Mouse (Mus musculus) stomach, postnatal 0 days (tissue): ENCODE measurements around the gene Fbxl18. TPM values are rescaled to one million over a fixed set of nuclear protein-coding genes. Genes with fewer than 3 reads are reported as not detected.

Experiments used
- ATAC-seq: fragments of 200-750 bp; cut with Nextera tagmentation; 2 replicates; pipeline ENCODE4 v1.8.0; 2017; ENCODE audit not compliant: low FRiP score, low TSS enrichment
- DNase-seq: peaks from one replicate; pipeline ENCODE4 v3.0.0-alpha.2; 2016; ENCODE audit warnings: low spot score
- H3K27ac ChIP-seq: fragments of 300-500 bp; sonication (generic); replicated peaks from 2 replicates; pipeline ENCODE4 v1.5.1; 2014; ENCODE audit warnings: mild to moderate bottlenecking, control low read depth
- H3K27me3 ChIP-seq: fragments of 300-500 bp; sonication (generic); 2 replicates; pipeline ENCODE4 v1.6.1; 2014; ENCODE audit warnings: low read length; ENCODE audit not compliant: control insufficient read depth, insufficient read depth
- H3K36me3 ChIP-seq: fragments of 300-500 bp; sonication (generic); 2 replicates; pipeline ENCODE4 v1.6.1; 2014; ENCODE audit warnings: low read length, mixed read lengths; ENCODE audit not compliant: control insufficient read depth, insufficient read depth
- H3K4me1 ChIP-seq: fragments of 300-500 bp; sonication (generic); replicated peaks from 2 replicates; pipeline ENCODE4 v1.6.1; 2014; ENCODE audit warnings: antibody characterized with exemption; ENCODE audit not compliant: control insufficient read depth, insufficient read depth
- H3K4me2 ChIP-seq: fragments of 300-500 bp; sonication (generic); replicated peaks from 2 replicates; pipeline ENCODE4 v1.6.1; 2014; ENCODE audit warnings: low read depth, mild to moderate bottlenecking, control low read depth, moderate library complexity
- H3K4me3 ChIP-seq: fragments of 300-500 bp; sonication (generic); 2 replicates; pipeline ENCODE4 v1.5.1; 2014; ENCODE audit warnings: low read depth, low read length, control low read depth
- H3K9ac ChIP-seq: fragments of 300-500 bp; sonication (generic); 2 replicates; pipeline ENCODE4 v1.6.1; 2014; ENCODE audit warnings: mild to moderate bottlenecking, low read length, control low read depth, mixed read lengths
- H3K9me3 ChIP-seq: fragments of 300-500 bp; sonication (generic); 2 replicates; pipeline ENCODE4 v1.6.1; 2016; ENCODE audit warnings: low read length; ENCODE audit not compliant: control insufficient read depth
- CTCF ChIP-seq: IDR thresholded peaks from 2 replicates; pipeline ENCODE4 v1.5.1; 2016; ENCODE audit warnings: antibody characterized with exemption, low read depth, mild to moderate bottlenecking, moderate library complexity
- EP300 ChIP-seq: optimal IDR thresholded peaks from 2 replicates; pipeline ENCODE3; 2016; ENCODE audit warnings: antibody characterized with exemption
- WGBS: fragments of 180-500 bp; shearing (Covaris S2); extraction: QIAGEN DNeasy Blood & Tissue Kit; methylation state at CpG from one replicate; pipeline ENCODE4 v1.1.7; 2014; 5-methylcytosine and 5-hydroxymethylcytosine counted together
- polyA plus RNA-seq: library from polyadenylated mRNA; unstranded; fragments of >200 nt; fragmentation: Nextera tagmentation; extraction: Ambion mirVana; gene quantifications from 2 replicates; pipeline ENCODE4 v1.2.1, GENCODE M21; 2015

Fbxl18 gene
- polyA plus RNA-seq, 1 experiment from 2014 or later = 5.3 TPM

DNA sequence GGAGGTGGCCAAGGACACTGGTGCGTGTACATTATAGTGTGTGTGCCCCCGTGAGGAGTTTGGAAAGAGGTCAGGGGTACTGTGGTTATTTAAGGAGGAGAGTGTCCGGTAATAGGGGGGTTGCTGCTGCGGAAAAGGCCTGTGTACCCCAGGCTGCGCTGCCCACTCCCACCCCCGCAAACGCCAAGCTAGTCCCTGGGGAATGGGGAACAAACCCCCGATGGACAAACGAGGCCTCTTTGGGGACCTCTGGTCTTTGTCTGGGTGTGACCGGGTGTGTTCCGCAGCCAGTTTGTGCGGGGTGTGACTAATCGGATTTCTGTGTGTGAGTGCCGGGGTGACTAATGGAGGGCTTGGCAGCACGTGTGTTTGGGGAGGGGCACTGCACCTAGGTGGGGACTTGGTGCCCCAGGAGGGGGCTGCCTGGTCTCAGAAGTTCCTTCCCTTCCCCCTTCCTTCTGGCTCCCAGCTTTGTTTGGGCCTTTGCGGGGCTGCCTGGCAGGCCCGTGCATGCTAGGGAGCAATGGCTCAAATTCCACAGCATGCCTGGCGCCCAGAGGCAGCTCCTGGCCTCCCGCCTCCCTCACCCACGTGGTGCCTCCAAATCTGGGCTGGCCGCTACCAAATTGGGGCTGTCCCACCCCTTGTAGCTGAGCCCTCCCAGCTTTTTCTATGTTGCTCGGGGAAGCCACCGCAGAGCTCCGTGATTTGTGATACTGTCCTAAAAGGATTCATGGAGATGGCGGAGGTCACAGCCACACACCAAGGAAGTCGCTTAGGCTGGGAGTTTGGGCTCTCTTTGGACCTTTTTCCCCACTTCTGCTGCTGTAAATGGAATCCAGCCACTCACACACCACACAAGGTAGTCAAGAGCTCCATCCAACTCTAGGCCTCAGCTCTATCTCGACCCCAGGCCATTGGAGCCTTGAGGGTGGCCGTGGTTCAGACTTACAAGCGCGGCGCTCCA, 71.8 kb downstream of the Fbxl18 start:
- 6% methylated on average over 31 of the region's 31 CpGs for WGBS
- peak; percentile 88 for DNase-seq
- Histone ChIP-seq H3K4me3 (peak overlapping the region; percentile 61), H3K9ac (peak overlapping the region; percentile 96), H3K4me2 (peak overlapping the region; percentile 93), H3K27ac (peak overlapping the region; percentile 98), H3K27me3 (no peaks in the 10 kb centered on the region), H3K9me3 (no peaks in the 10 kb centered on the region), H3K4me1 (peaks cover 3% of the 10 kb centered on the region; the same call in 1 of the 2 replicates), H3K36me3 (no peaks in the 10 kb centered on the region)
- TF ChIP-seq CTCF = no peak; the same call in 1 of the 2 replicates
- TF ChIP-seq EP300 = peak; percentile 79
- ATAC-seq = peak; percentile 66

DNA sequence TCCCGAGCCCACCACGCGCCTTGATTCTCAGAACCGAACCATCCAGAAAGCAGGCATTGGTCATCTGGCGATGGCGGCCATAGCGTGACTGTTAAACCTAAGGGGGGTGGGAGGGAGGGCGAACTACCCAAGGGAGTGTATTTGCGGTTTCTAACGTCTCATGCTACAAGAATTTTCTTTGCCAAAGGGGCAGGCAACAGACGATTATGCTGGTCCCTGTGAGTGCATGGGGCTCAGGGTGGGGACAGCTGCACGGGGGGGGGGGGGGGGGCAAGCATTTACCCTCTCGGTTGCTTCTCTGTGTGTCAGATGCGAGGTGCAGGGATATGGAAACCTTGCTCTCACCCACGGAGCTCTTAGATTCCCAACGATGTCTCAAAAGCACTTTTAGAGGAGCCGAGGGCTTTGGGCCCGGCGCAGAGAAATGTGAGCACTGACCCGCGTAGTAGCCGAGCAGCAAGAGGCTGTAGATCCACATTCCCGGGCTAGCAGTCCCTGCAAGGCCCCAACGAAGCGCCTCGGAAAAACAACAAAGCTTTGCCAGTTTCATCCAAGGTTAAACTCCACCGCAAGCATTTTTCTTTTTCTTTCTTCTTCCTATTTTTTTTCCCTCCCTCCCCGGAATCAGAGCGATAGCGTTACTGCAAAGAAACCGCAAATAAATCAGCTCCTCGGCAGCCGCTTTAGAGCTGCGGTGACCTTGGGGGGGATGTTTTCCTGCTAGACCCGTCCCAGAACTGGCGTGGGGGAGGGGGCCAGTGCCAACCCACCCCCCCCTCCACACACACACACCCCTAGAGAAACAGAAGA, 72.7 kb downstream of the Fbxl18 start:
- 1% methylated on average over 36 of the region's 36 CpGs for WGBS
- Histone ChIP-seq H3K4me3 (peak overlapping the region; percentile 61), H3K27me3 (no peaks in the 10 kb centered on the region), H3K4me2 (peak overlapping the region; percentile 93), H3K4me1 (peaks cover 3% of the 10 kb centered on the region; the same call in 1 of the 2 replicates), H3K36me3 (no peaks in the 10 kb centered on the region), H3K9me3 (no peaks in the 10 kb centered on the region), H3K9ac (peak overlapping the region; percentile 96), H3K27ac (peak overlapping the region; percentile 98)
- DNase-seq = peak; percentile 71
- TF ChIP-seq CTCF = no peak
- no peak for TF ChIP-seq EP300
- peak; percentile 14; the same call in 1 of the 2 replicates for ATAC-seq

DNA sequence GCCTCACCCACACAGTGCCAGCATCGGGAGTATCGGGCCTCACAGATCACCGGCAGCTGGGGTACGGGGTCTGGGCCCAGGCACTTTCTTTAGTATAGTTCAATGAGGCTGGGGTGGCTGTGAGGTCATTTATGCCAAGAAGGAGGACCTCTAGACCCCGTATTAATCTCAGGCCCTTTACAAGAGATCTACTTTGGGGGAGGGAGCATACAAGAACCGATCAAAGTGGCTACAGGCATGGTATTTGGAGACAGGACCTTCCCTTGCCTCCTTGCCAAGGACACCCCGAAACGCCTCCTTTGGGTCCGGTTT, 73.3 kb downstream of the Fbxl18 start:
- TF ChIP-seq CTCF = no peak
- TF ChIP-seq EP300 = no peak
- H3K36me3 ChIP-seq = no peaks in the 10 kb centered on the region
- under 1% methylated on average over 9 of the region's 9 CpGs for WGBS

DNA sequence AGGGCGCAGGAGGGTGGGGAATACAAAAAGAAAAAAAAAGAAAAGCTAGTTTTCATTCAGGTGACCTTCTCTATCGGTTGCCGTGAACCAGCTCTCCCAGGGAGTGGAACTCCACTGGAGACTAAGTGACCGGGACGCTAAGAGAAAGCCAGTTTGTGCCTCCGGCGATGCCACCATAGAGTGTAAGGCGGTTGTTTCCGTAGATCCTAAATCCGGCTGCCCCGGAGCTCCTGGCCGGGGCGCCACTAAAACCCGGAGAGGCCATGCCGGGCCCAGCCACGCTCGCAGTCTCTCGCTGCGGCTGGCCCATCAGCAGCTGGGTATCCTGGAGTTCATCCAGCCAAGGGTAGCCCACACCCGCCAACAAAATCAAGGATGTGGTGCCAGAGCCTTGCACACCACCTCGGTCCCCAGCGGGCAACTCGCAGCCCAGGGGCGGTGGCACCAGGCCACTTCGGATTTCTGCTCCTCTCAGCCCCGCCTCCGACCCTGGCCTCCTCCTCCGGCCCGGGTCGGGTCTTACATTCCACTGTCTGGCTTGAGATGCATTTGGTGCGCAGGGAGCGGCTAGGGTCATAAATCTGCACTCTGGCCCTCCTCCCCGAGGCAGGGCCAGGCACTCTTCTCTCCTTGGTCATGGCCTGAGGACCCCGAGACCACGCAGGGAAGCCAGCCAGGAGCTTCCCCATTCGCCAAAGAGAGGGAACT, 73.8 kb downstream of the Fbxl18 start:
- Histone ChIP-seq H3K9me3 (no peaks in the 10 kb centered on the region), H3K36me3 (no peaks in the 10 kb centered on the region), H3K4me3 (peak overlapping the region; percentile 61), H3K27ac (peak overlapping the region; percentile 98), H3K4me2 (peak overlapping the region; percentile 93), H3K27me3 (no peaks in the 10 kb centered on the region), H3K9ac (peak overlapping the region; percentile 96), H3K4me1 (peaks cover 3% of the 10 kb centered on the region; the same call in 1 of the 2 replicates)
- TF ChIP-seq CTCF (no peak; the same call in 1 of the 2 replicates), EP300 (peak; percentile 54)
- peak; percentile 56 for ATAC-seq
- peak; percentile 93 for DNase-seq
- under 1% methylated on average over 36 of the region's 36 CpGs for WGBS

More for the DNA sequence above, 73.3 kb downstream of the Fbxl18 start:
- Histone ChIP-seq H3K4me2 (peak overlapping the region; percentile 93), H3K27ac (peak overlapping the region; percentile 98), H3K4me3 (peak overlapping the region; percentile 61), H3K9ac (peak overlapping the region; percentile 96), H3K27me3 (no peaks in the 10 kb centered on the region), H3K4me1 (peaks cover 3% of the 10 kb centered on the region; the same call in 1 of the 2 replicates), H3K9me3 (no peaks in the 10 kb centered on the region)
- no peak for ATAC-seq
- DNase-seq = no peak
